Mouse (Mus musculus): ENCODE measurements at regions not wholly inside any gene's neighbourhood (a gene's known extent, or its start where the extent isn't known, plus 50 kb on each side); places are given as distances from the start of the nearest gene placed in this dataset.

DNA sequence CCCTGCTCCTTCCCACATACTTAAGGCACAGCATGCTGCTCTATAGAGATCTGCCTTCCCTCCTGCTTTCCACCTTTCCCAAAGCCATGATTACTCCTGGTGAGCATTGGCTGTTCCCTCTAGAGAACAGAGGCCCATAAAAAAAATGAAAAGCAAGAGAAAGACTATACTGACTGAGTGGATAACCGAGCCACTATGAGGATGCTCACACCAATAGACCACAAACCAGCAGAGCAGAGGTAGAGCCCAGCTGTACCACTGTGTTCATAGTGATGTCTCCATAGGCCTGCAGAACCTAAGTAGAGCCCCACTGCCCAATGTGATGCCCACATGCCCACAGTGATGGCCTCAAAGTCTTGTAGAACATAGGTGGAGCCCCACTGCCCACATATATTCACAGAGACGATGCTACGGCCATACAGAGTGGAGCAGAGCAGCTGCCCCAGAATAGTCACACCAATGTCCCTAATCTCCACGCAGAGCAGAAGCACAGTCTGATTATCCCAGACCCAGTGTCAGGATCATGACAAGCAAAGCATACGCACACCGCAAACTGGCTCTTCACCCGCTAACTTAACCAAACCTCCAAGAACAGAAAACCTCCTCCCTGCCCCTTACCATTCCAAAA lies 174.8 kb upstream of the Nr4a3 start:
- DNase-seq (ENCODE audit: low read depth) = no peak

DNA sequence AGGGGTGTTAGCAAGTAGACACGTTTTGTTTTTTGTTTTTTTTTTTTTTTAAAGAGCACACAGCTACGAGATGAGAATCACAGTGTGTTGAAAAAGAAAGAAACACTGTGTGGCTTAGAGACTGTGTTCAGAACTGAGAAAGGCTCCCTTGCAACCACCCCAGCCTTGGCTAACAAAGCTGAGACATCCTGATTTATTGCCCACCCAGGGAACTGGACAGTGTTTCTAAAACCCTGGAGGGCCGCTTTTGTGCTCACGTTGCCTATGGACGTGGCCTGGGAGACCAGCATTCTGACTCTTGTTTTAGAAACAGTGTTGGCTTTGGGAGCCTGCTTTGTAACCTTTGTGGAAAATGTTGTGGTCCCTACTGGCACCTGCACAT lies 174.3 kb upstream of the Nr4a3 start:
- DNase-seq (ENCODE audit: low read depth) = no peak

DNA sequence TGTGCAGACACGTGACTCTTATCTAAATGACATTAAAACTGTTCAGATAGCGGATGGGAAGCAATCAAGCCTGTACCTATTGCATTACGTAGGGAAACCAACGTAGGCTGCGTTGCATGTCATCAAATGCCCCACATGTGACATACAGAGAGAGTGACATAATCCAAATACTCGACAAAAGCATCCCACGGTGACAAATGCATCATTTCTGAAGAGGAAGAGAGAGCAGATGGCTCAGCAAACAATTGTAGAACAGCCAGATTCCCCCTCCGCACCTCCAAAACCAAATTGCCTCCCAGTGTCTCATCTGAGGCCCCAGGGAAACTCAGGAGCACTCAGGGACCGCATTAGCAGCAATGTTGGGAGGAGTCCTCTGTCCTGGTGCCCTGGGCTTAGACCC lies 163.4 kb upstream of the Nr4a3 start:
- DNase-seq (ENCODE audit: low read depth) = no peak

DNA sequence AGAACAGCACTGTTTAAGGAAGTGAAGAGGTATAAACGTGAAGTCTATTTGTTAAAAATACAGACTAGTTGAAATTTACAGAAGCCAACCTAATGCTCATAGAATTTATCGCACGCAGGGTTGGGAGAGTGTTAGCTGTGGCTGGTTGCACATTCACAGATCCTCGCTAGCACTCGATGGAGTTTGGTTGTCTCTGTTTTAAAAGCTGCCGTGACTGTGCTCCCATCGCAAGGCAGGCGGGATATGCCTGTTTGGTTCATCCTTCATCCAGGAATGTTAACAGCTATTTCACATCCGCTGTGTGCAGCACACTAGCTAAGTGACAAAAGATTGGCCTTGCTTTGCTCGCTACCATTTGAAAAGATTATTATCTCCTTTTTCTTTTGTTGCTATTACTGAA lies 162.9 kb upstream of the Nr4a3 start:
- no peak for DNase-seq (ENCODE audit: low read depth)

DNA sequence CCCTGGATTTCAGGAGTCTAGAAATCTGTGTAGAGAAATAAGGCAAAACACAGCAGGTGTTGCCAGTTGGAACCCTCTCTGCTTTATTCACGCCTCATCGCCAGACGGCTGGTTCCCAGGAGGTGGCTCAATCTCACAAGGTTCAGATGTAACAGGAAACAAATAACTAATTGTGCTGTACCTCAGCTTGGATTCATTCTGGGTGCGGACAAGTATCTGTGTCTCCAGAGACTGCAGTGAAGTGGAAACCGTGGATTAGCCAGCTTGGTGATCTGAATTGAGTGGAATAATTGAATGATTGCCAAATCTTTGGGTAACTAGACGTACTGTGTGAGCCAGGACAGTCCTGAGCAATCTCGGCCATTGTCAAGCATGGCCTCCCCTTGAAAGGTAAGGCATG lies 145.4 kb upstream of the Nr4a3 start:
- no peak for DNase-seq (ENCODE audit: low read depth)

DNA sequence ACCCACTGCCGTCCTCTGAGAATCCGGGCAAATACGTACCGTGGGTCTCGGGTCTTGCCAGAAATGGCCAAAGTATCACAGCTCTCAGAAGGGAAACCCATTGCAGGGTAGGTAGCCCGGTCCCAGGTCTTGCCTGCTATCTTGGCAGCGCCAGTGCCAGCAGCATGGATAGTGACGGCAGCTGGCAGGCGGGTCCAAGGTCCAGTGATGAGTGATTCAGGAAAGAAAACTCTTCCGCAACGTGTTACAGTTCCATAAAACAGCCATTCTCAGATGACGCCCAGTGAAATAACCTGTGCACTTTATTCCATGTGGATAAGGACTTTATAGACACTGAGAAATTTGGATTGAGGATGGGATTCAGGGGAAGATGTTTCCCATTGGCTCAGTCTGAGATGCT lies 142.2 kb upstream of the Nr4a3 start:
- no peak for DNase-seq (ENCODE audit: low read depth)

DNA sequence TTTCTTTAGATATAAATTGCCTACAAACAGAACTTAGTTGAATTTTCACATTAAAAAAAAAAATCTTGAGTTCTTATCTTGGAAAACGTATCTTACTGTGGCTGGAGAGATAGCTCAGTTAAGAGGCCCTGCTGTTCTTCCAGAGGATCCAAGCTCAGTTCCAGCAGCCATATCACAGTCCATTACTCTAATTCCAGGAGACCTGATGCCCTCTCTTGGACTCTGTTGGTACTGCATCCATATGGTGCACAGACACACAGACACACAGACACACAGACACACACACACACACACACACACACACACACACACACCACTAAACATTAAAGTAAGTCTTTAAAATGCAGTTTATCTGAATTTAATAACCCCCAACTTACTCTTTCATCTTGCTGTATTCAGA lies 132.7 kb upstream of the Nr4a3 start:
- no peak for DNase-seq (ENCODE audit: low read depth)

DNA sequence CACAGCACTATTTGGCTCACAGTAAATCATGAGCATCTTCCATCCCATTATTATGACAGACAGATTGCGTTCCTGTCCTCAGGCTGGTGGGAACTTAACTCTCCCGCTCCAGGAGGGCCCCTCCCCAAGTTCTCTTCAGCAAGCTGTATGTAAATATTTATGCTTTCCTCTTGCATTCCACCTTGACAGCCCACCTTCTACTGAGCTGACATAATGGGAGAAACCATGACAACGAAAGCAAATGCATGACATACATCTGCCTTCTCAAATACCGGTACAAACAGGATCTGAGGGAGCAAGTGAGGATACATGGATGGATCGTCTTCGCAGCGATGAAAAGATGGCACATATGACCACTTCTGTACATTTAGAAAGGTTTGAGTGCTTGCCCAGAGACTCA lies 125.4 kb upstream of the Nr4a3 start:
- no peak for DNase-seq (ENCODE audit: low read depth)

DNA sequence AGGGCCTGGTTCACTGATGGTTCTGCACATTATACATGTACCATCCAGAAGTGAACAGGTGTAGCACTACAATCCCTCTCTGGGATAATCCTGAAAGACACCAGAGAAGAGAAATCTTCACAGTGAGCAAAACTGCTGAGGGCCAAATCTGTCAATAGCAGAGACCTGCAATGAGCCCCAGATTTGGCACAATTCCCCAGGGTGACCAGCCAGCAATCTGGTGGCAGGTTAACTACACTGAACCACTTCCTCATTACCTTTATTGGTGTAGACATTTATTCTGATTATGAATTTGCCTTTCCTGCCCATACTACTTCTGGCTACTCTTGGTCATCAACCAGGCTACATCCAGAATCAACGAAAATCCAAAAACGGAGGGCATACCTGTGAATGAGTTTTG lies 113.5 kb upstream of the Nr4a3 start:
- DNase-seq (ENCODE audit: low read depth) = no peak

DNA sequence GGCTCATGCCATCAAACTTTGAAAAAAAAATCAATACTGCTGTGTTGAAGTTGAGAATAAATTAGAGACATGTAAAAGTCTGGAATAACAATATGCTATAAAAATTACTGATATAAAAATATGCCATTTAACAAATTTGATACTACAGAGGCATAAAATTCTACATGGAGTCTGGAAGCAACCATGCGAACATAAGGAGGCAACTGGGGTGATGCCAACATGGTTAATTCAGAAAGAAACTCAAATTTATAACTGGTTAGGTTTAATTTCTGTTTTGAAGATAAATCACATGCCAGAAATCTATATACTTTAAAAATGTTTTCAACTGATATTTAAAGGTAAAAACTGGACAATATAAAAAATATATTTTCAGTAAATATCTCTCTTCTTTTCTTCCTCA lies 111.4 kb upstream of the Nr4a3 start:
- no peak for DNase-seq (ENCODE audit: low read depth)

DNA sequence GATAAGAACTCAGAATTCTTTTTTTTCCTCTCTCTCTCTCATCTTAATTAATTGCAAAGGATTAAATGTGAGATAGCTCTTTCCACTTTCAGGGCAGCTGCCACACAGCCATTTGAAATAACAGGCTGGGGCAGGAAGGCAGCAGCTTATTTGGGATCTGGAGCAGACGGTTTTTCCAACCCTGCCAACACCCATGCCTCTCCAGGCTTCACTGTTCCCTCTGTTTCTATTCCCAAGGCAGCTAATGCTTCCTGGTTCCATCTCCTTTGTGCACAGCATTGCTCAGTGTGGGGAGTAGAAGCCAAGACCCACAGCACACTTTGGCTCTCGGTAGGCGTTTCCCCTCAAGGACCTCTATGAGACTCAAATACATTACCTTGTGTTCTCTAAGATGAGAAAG lies 109.4 kb upstream of the Nr4a3 start:
- DNase-seq (ENCODE audit: low read depth) = no peak

DNA sequence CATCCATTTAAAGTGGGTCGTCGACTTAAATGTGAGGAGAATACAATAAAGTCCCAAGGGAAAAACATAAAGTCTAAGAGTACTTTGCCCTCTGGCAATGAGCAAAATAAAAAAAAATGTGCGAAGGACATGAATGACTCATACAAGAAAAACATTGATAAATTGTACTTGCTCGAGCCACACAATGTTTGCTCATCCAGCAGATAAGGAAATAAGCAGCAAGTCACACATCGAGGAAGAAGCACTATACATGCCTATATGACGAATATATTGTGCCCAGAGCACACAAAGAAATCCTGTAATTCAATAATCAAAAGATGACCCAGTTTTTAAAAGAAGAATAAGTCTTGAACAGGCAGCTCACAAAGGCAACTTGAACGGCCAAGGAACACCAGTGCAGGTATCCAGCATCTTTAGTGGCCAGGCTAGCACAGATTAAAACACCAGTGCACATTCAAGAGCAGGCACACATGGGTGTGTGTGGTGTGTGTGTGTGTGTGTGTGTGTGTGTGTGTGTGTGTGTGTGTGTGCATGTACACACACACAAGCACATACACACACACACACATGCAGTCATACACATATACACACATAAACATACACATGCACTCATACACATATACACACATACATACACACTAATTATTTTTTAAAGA lies 108.4 kb upstream of the Nr4a3 start:
- no peak for DNase-seq (ENCODE audit: low read depth)

DNA sequence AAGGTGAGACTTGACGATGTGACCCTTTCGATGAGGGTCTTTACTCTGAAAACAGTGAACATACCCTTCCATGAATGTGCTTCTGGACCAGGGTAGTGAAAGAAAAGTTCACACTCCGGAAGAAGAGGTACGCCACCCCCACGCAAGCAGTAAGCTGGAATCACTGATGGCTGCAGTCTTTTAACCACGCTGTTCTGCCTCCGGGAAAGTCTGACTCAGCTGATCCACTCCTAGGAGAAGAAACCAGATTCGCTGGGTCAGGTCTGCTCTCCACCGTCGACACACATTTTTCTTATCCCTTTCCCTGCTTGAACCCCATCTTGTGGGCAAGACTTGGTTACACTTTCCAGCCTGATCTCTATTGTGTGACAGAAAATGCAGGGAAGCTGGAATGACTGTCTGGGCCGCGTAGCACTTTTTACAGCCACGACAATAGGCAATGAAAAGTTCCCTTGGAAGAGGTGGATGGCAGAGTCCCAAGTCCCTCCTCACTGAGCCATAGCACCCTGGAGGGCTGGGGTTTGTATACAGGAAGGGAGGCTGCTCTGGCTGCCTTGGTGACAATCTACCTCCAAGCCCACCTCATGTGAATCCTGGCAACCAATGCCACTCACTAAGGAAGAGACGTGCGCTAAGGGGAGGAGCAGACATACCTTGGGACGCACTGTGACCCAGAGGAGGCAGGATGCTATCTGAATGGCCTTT lies 96.9 kb upstream of the Nr4a3 start:
- DNase-seq (ENCODE audit: low read depth) = no peak

DNA sequence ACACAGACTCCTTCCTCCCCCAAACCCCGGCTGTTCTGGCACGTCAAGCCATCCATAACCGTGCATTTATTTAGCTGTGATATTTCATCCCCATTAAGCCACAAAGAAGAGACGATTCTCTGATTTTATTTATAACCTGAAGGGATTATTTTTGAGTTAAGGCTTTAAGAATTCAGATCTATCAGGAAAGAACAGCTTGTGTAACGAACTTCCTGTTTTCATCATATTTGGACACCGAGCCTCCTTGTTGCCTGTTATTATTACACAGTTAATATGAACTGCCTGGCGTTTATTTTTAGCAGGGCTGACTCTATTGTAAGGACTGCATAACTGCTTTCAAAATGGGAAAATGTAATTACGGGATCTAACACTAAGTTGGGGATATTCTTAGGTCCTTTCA lies 96.2 kb upstream of the Nr4a3 start:
- DNase-seq (ENCODE audit: low read depth) = no peak

DNA sequence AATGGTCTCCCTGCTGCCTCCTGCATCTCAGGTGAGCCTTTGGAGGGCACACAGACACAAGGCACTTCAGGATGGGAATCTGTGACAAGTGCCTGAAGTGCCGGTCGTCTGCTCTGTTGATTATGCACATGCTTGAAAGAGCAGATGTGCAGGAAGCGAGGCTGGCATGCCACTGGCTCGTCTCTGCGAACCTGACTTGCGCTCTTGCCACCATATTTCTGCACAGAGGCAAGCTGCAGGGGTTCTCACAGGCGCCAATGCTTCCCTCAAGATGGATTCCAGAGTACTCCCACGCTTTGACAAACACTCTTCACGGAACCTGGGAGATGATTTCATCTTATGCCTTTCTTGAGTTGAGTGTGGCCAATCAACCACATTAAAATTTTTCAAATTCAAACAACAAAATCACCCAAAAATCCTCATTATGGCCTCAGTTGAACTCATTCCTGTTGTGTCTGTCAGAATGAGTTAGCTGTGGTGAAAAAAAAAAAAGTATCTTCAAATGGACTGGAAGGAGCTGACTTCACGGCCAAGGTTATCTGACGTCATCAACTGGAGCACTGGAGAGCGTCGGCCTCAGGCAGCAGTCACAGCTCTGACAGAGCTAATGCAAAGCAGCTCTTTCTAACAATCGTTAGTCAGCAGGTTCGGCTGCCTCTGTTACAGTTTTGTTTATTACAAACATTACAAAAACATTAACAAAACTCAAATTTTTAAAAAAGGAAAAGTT lies 90.2 kb upstream of the Nr4a3 start:
- DNase-seq (ENCODE audit: low read depth) = no peak

DNA sequence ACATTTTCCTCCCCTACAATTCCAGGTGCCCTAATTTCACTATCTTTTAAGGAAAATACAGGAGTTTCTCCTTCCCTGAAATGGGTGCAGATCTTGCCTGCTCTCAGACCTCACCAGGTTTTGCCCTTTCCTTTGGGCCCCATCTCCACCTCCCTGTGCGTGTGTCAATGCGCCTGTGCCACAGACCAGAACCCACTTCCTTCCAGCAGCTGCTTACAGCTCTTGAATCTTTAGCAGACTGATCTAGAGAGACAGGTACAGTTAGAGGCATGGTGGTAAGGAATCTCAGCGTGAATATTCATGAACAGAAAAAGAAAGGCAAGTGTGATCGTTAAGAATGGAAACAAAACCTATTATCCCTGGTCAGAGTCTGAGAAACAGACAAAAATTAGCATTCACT lies 80.3 kb upstream of the Nr4a3 start:
- DNase-seq (ENCODE audit: low read depth) = no peak

DNA sequence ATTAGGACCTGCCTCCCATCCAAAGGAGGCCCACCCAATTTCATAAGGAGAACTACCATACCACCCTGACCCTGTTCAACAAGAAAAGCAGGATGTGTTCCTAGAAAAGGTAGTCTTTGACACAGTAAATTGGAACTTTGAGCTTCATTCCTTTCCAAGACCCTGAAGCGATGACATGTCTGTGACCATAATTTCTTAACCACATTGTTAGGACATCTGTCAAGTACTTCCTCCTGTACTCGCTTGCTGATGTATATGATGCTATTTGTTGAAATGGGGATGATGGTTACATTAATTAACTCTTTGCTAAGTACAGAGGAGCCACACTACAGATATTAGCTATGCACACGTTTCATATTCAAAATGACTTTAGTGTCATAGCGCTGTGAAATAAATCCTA lies 73.1 kb upstream of the Nr4a3 start:
- no peak for DNase-seq (ENCODE audit: low read depth)

DNA sequence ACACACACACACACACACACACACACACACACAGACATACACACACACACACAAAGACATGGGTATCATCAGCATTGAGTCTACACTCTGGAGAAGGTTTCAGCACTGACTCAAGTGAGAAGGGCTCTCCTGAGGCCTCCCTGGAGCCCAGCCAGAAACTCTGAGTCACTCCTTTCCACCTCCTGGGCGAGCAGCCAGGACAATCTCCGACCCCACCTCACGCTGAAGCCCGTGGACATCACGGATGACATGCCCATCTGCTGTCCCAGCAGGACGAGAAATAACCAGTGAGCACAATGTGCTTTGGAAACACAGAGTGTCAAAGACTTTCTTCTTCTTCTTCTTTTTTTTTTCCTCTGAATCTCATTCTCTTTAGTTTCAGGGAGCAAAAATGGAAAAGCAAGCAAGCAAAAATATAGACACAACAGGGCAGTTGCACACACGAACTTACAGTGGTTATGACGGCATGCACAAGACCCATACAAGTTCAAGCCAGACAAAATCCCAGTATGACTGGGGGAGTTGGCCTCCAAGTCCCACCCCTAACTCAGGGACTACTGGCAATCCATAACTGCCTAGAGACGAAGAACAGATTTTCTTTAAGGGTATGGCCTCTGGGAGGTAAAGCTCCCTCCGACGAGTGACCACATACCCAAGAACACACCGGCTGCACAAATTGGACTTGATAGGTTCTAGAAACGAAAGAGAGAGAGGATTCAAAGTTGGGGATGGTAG lies 65.2 kb upstream of the Nr4a3 start:
- DNase-seq (ENCODE audit: low read depth) = no peak

Data from fibroblast of lung, adult 2 months (primary cell).